Comparison of ENCODE assay signal across 20 mouse cellular contexts in the genomic region with DNA sequence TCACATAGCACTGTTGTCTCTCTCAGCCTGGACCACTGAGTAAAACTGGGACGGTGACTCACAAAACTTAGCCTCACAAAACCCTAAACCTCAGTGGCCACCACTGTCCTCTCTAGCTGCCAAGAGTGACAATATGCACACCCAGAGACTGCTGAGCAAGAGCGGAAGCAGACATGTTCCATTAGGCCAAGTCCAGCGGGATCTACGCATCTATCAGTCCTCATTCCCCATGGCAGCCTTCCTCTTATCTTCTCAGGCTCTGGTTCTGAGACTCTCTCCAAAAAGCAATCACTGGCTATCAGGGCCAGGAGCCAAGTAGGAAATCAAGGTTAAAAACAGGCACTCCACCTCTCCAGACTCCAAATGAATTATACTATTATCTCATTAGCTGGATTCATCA. TPM values are rescaled to one million over a fixed set of nuclear protein-coding genes. Genes with fewer than 3 reads are reported as not detected.
DNase-seq lines count a peak whose midpoint lies in the region; ATAC-seq and TF ChIP-seq lines count a peak whose summit lies in the region.
"Had no signal": no experiment of that assay in that cellular context is flagged by ENCODE, and none has a peak within 500 bp of the region (broad histone marks: within the 10 kb centered on the region; RNA-seq: fewer than 3 reads in every experiment).

No protein-coding gene starts in this region.

- intact Hi-C loops in heart, adult 2 months (cut with DNase I), result no loop called here

- no peak for TF ChIP-seq POLR2A in heart, adult 2 months (IDR thresholded peaks at IDR 0.05; ENCODE audit: insufficient read depth, low read depth, low read length)

- H3K9ac ChIP-seq in heart, adult 2 months (ENCODE audit: low read depth, low read length), result no peak overlapping the region
- no peak overlapping the region for H3K9ac ChIP-seq in heart, postnatal 0 days (replicated peaks; ENCODE audit: low read depth, low read length)
- H3K9ac ChIP-seq: embryonic facial prominence, embryonic 12.5 days; forebrain, embryonic 15.5 days; hindbrain, embryonic 13.5 days had no signal

- no peak for TF ChIP-seq EP300 in heart, adult 2 months (IDR thresholded peaks at IDR 0.05; ENCODE audit: insufficient read depth, low read depth, low read length)
- TF ChIP-seq EP300 in heart, postnatal 0 days (IDR thresholded peaks at IDR 0.05; ENCODE audit: low read depth), result no peak

- H3K36me3 ChIP-seq in heart, adult 2 months (ENCODE audit: control insufficient read depth, insufficient read depth, low read length), result peaks cover 14% of the 10 kb centered on the region
- H3K36me3 ChIP-seq in heart, postnatal 0 days (replicated peaks; ENCODE audit: control insufficient read depth, insufficient read depth, low read length), result peaks cover 23% of the 10 kb centered on the region
- peaks cover 54% of the 10 kb centered on the region for H3K36me3 ChIP-seq in heart, embryonic 10.5 days

- WGBS in heart, adult 2 months, result 42% methylated on average over 4 of the region's 4 CpGs
- 58% methylated on average over 4 of the region's 4 CpGs for WGBS in heart, postnatal 0 days
- 64% methylated on average over 4 of the region's 4 CpGs for WGBS in heart, embryonic 10.5 days

- H3K4me2 ChIP-seq in heart, postnatal 0 days (ENCODE audit: low read depth, low read length), result no peak overlapping the region
- H3K4me2 ChIP-seq: embryonic facial prominence, embryonic 12.5 days; forebrain, embryonic 15.5 days; hindbrain, embryonic 13.5 days had no signal

- no peak overlapping the region for H3K4me3 ChIP-seq in heart, adult 2 months
- H3K4me3 ChIP-seq in heart, postnatal 0 days (ENCODE audit: low read depth, low read length), result no peak overlapping the region
- no peak overlapping the region for H3K4me3 ChIP-seq in heart, embryonic 10.5 days
- H3K4me3 ChIP-seq: embryonic facial prominence, embryonic 12.5 days; forebrain, embryonic 15.5 days; hindbrain, embryonic 13.5 days had no signal

- H3K9me3 ChIP-seq in heart, postnatal 0 days (replicated peaks; ENCODE audit: control insufficient read depth, low read length), result no peaks in the 10 kb centered on the region
- no peaks in the 10 kb centered on the region for H3K9me3 ChIP-seq in heart, embryonic 10.5 days
- H3K9me3 ChIP-seq: embryonic facial prominence, embryonic 12.5 days; forebrain, embryonic 15.5 days; hindbrain, embryonic 13.5 days had no signal

- H3K4me1 ChIP-seq in heart, adult 2 months (ENCODE audit: control insufficient read depth, insufficient read depth, low read length), result peaks cover 6% of the 10 kb centered on the region
- H3K4me1 ChIP-seq in heart, postnatal 0 days (ENCODE audit: control insufficient read depth, insufficient read depth), result peaks cover 7% of the 10 kb centered on the region
- H3K4me1 ChIP-seq in heart, embryonic 10.5 days, result peaks cover 6% of the 10 kb centered on the region; the same call in 1 of the 2 replicates
- H3K4me1 ChIP-seq: embryonic facial prominence, embryonic 12.5 days; forebrain, embryonic 15.5 days had no signal

- no peaks in the 10 kb centered on the region for H3K27me3 ChIP-seq in heart, adult 2 months (ENCODE audit: control insufficient read depth, insufficient read depth, low read length)
- H3K27me3 ChIP-seq in heart, postnatal 0 days (ENCODE audit: control insufficient read depth, insufficient read depth, low read length), result no peaks in the 10 kb centered on the region
- no peaks in the 10 kb centered on the region for H3K27me3 ChIP-seq in heart, embryonic 10.5 days (ENCODE audit: insufficient read depth, poor library complexity, severe bottlenecking)
- H3K27me3 ChIP-seq: embryonic facial prominence, embryonic 12.5 days; forebrain, embryonic 15.5 days; hindbrain, embryonic 13.5 days had no signal

- peak; percentile 27; the same call in 1 of the 2 replicates for ATAC-seq in heart, postnatal 0 days (ENCODE audit: insufficient read depth, low read depth)
- ATAC-seq: forebrain, embryonic 15.5 days; hindbrain, postnatal 0 days had no signal

- no peak overlapping the region for H3K27ac ChIP-seq in heart, adult 2 months
- H3K27ac ChIP-seq in heart, postnatal 0 days (ENCODE audit: low read depth), result no peak overlapping the region
- H3K27ac ChIP-seq in heart, embryonic 10.5 days, result no peak overlapping the region
- H3K27ac ChIP-seq: embryonic facial prominence, embryonic 12.5 days; forebrain, embryonic 15.5 days; hindbrain, embryonic 13.5 days; hindbrain, postnatal 0 days had no signal

- peak; percentile 91 for DNase-seq in heart, adult 11 months
- no peak for DNase-seq in heart, adult 2 months
- DNase-seq in heart, postnatal 0 days (ENCODE audit: low spot score), result no peak
- DNase-seq in heart, embryonic 10.5 days (ENCODE audit: low spot score), result no peak
- DNase-seq in adrenal gland, postnatal 14 days, result peak; percentile 38
- DNase-seq in urinary bladder, postnatal 4 days (ENCODE audit: low spot score in 2 of 2), result no peak
- DNase-seq: cerebellum, adult 11-12 months; cerebellum, adult 9-10 months; cerebellum, postnatal 25 days; gastrocnemius, postnatal 36 days; heart, adult 18-20 months; heart, postnatal 10 days; kidney, adult 18-20 months had no signal

- peaks cover 8% of the 10 kb centered on the region for H3K79me2 ChIP-seq in heart, adult 2 months (replicated peaks; ENCODE audit: control insufficient read depth, insufficient read depth, low read length)

- TF ChIP-seq CTCF in heart, adult 2 months (IDR thresholded peaks at IDR 0.05), result no peak
- no peak for TF ChIP-seq CTCF in heart, postnatal 0 days (IDR thresholded peaks at IDR 0.05; ENCODE audit: low read depth)

RNA-seq across cellular contexts. Expression of gene Prcc, which starts 7.7 kb away (rescaled TPM):
- total RNA-seq in heart, adult 2 months (2021), result 10 to 100 TPM; 46.7 to 50.7 TPM
- polyA plus RNA-seq in heart, adult 2 months (2012; rRNA removed), result 27.6 and 35.9 TPM in 2 replicates
- total RNA-seq in heart, postnatal 0 days (2014; rRNA removed; ENCODE audit: low replicate concordance), result 55.6 and 68.6 TPM in 2 replicates
- 10.0 and 12.1 TPM in 2 replicates for polyA plus RNA-seq in heart, postnatal 0 days (2015; fragmentation: Nextera tagmentation; extraction: Ambion mirVana)
- polyA plus RNA-seq in heart, embryonic 10.5 days (2016; fragmentation: Nextera tagmentation; extraction: Ambion mirVana), result 11.8 and 13.6 TPM in 2 replicates
- 50.0 and 50.4 TPM in 2 replicates for total RNA-seq in adrenal gland, postnatal 14 days (2021)

RNA-seq across cellular contexts. Expression of gene Hdgf, which starts 28.4 kb away (rescaled TPM):
- total RNA-seq in heart, adult 2 months (2021), result 100 to 1,000 TPM; 106 to 125 TPM
- polyA plus RNA-seq in heart, adult 2 months (2012; rRNA removed), result 61.6 and 99.5 TPM in 2 replicates
- total RNA-seq in heart, postnatal 0 days (2014; rRNA removed; ENCODE audit: low replicate concordance), result 62.1 and 79.7 TPM in 2 replicates
- 81.0 and 83.8 TPM in 2 replicates for polyA plus RNA-seq in heart, postnatal 0 days (2015; fragmentation: Nextera tagmentation; extraction: Ambion mirVana)
- 182 and 248 TPM in 2 replicates for polyA plus RNA-seq in heart, embryonic 10.5 days (2016; fragmentation: Nextera tagmentation; extraction: Ambion mirVana)
- 169 and 171 TPM in 2 replicates for total RNA-seq in adrenal gland, postnatal 14 days (2021)

RNA-seq across cellular contexts. Expression of gene Sh2d2a, which starts 31.2 kb away (rescaled TPM):
- total RNA-seq in heart, adult 2 months (2021), result under 1 TPM; 0.05 to 0.27 TPM
- polyA plus RNA-seq in heart, adult 2 months (2012; rRNA removed), result 0.41 and 0.70 TPM in 2 replicates
- 1.7 TPM in 1 of 2 replicates, not detected in the other for total RNA-seq in heart, postnatal 0 days (2014; rRNA removed; ENCODE audit: low replicate concordance)
- 0.08 and 0.10 TPM in 2 replicates for polyA plus RNA-seq in heart, postnatal 0 days (2015; fragmentation: Nextera tagmentation; extraction: Ambion mirVana)
- 0.20 and 0.23 TPM in 2 replicates for polyA plus RNA-seq in heart, embryonic 10.5 days (2016; fragmentation: Nextera tagmentation; extraction: Ambion mirVana)
- total RNA-seq in adrenal gland, postnatal 14 days (2021), result 0.19 and 3.7 TPM in 2 replicates
- total RNA-seq: gastrocnemius, adult 8-10 months; hindbrain, postnatal 0 days had no signal
- polyA plus RNA-seq: cortical plate, adult 2 months; embryonic facial prominence, embryonic 12.5 days; forebrain, embryonic 11.5 days; forebrain, embryonic 15.5 days; hindbrain, embryonic 13.5 days; hindbrain, postnatal 0 days had no signal

RNA-seq across cellular contexts. Expression of gene Mrpl24, which starts 41.6 kb away (rescaled TPM):
- total RNA-seq in heart, adult 2 months (2021), result 10 to 100 TPM; 70.4 to 71.9 TPM
- 53.3 and 88.7 TPM in 2 replicates for polyA plus RNA-seq in heart, adult 2 months (2012; rRNA removed)
- 53.9 and 57.1 TPM in 2 replicates for total RNA-seq in heart, postnatal 0 days (2014; rRNA removed; ENCODE audit: low replicate concordance)
- polyA plus RNA-seq in heart, postnatal 0 days (2015; fragmentation: Nextera tagmentation; extraction: Ambion mirVana), result 62.3 and 67.2 TPM in 2 replicates
- 64.2 and 71.3 TPM in 2 replicates for polyA plus RNA-seq in heart, embryonic 10.5 days (2016; fragmentation: Nextera tagmentation; extraction: Ambion mirVana)
- 115 and 119 TPM in 2 replicates for total RNA-seq in adrenal gland, postnatal 14 days (2021)

RNA-seq across cellular contexts. Expression of gene Isg20l2, which starts 52.4 kb away (rescaled TPM):
- total RNA-seq in heart, adult 2 months (2021), result 10 to 100 TPM; 10.6 to 10.9 TPM
- 6.2 and 10.8 TPM in 2 replicates for polyA plus RNA-seq in heart, adult 2 months (2012; rRNA removed)
- 8.2 and 24.0 TPM in 2 replicates for total RNA-seq in heart, postnatal 0 days (2014; rRNA removed; ENCODE audit: low replicate concordance)
- polyA plus RNA-seq in heart, postnatal 0 days (2015; fragmentation: Nextera tagmentation; extraction: Ambion mirVana), result 14.2 and 16.2 TPM in 2 replicates
- polyA plus RNA-seq in heart, embryonic 10.5 days (2016; fragmentation: Nextera tagmentation; extraction: Ambion mirVana), result 39.6 and 55.1 TPM in 2 replicates
- total RNA-seq in adrenal gland, postnatal 14 days (2021), result 22.9 and 23.4 TPM in 2 replicates

Comparison
In these comparisons a context has a peak if more than half of its experiments do, and no peak if none do; other contexts are left out.
1. DNase-seq: peak in heart, adult 11 months (single experiment) and adrenal gland, postnatal 14 days (single experiment); none in heart, adult 2 months (0 of 2), heart, postnatal 0 days (single experiment), heart, embryonic 10.5 days (single experiment) and urinary bladder, postnatal 4 days (0 of 2).